Mouse (Mus musculus): ENCODE results near the gene Acbd5. TPM values are rescaled to one million over a fixed set of nuclear protein-coding genes. Genes with fewer than 3 reads are reported as not detected.

Acbd5 gene
- 19.7 and 26.0 TPM in 2 replicates for polyA plus RNA-seq (2014; fragmentation: Nextera tagmentation; extraction: Ambion mirVana)

GRCm38 (mm10) chr2:23067552-23068369 is at the start of gene Acbd5:
Gene Acbd5, plus strand, starts transcription at chr2:23068167.
- WGBS, result 2% methylated on average over 34 of the region's 34 CpGs

GRCm38 (mm10) chr2:23019170-23019569 is 48.8 kb upstream of the Acbd5 start:
- Histone ChIP-seq H3K9ac (ENCODE audit: low read depth, low read length) (no peak overlapping the region), H3K27me3 (ENCODE audit: control insufficient read depth, insufficient read depth, low read length) (no peaks in the 10 kb centered on the region), H3K27ac (ENCODE audit: low read depth, low read length) (no peak overlapping the region), H3K4me2 (replicated peaks; ENCODE audit: low read depth, low read length) (no peak overlapping the region), H3K36me3 (ENCODE audit: control insufficient read depth, insufficient read depth, low read length) (no peaks in the 10 kb centered on the region), H3K4me1 (ENCODE audit: control insufficient read depth, insufficient read depth, low read length) (peaks cover 7% of the 10 kb centered on the region), H3K9me3 (ENCODE audit: control insufficient read depth, low read length) (no peaks in the 10 kb centered on the region), H3K4me3 (ENCODE audit: low read length) (no peak overlapping the region)
- 89% methylated on average over 2 of the region's 2 CpGs for WGBS
- no peak for ATAC-seq (ENCODE audit: low FRiP score, low TSS enrichment)

More at GRCm38 (mm10) chr2:23067552-23068369, at the start of gene Acbd5:
- Histone ChIP-seq H3K27ac (ENCODE audit: low read depth, low read length) (peak within 1 kb of the TSS; percentile 96), H3K4me1 (ENCODE audit: control insufficient read depth, insufficient read depth, low read length) (0 out of 2 replicates have a peak, but pooled peaks cover 2% of the 10 kb centered on the region), H3K9me3 (ENCODE audit: control insufficient read depth, low read length) (no peaks in the 10 kb centered on the region), H3K4me3 (ENCODE audit: low read length) (peak within 1 kb of the TSS; percentile 73), H3K4me2 (replicated peaks; ENCODE audit: low read depth, low read length) (peak within 1 kb of the TSS; percentile 97), H3K36me3 (ENCODE audit: control insufficient read depth, insufficient read depth, low read length) (0 out of 2 replicates have a peak, but pooled peaks cover 3% of the 10 kb centered on the region), H3K27me3 (ENCODE audit: control insufficient read depth, insufficient read depth, low read length) (no peaks in the 10 kb centered on the region), H3K9ac (ENCODE audit: low read depth, low read length) (peak within 1 kb of the TSS; percentile 83)
- peak; percentile 96 for ATAC-seq (ENCODE audit: low FRiP score, low TSS enrichment)

- no peak for ATAC-seq (ENCODE audit: low FRiP score, low TSS enrichment)
- H3K9ac ChIP-seq (ENCODE audit: low read depth, low read length), result no peak overlapping the region
- no peaks in the 10 kb centered on the region for H3K4me1 ChIP-seq (ENCODE audit: control insufficient read depth, insufficient read depth, low read length)
- H3K4me2 ChIP-seq (replicated peaks; ENCODE audit: low read depth, low read length), result no peak overlapping the region
- no peak overlapping the region for H3K4me3 ChIP-seq (ENCODE audit: low read length)
- no peaks in the 10 kb centered on the region for H3K36me3 ChIP-seq (ENCODE audit: control insufficient read depth, insufficient read depth, low read length)
- no peak overlapping the region for H3K27ac ChIP-seq (ENCODE audit: low read depth, low read length)
- H3K9me3 ChIP-seq (ENCODE audit: control insufficient read depth, low read length), result no peaks in the 10 kb centered on the region
- 92% methylated on average over 4 of the region's 4 CpGs for WGBS
- H3K27me3 ChIP-seq (ENCODE audit: control insufficient read depth, insufficient read depth, low read length), result no peaks in the 10 kb centered on the region
Observed at GRCm38 (mm10) chr2:23021320-23021719, 46.6 kb upstream of the Acbd5 start.

GRCm38 (mm10) chr2:23021721-23022120 is 46.2 kb upstream of the Acbd5 start:
- Histone ChIP-seq H3K4me2 (replicated peaks; ENCODE audit: low read depth, low read length) (no peak overlapping the region), H3K9me3 (ENCODE audit: control insufficient read depth, low read length) (no peaks in the 10 kb centered on the region), H3K36me3 (ENCODE audit: control insufficient read depth, insufficient read depth, low read length) (no peaks in the 10 kb centered on the region), H3K27me3 (ENCODE audit: control insufficient read depth, insufficient read depth, low read length) (no peaks in the 10 kb centered on the region), H3K27ac (ENCODE audit: low read depth, low read length) (no peak overlapping the region), H3K4me1 (ENCODE audit: control insufficient read depth, insufficient read depth, low read length) (no peaks in the 10 kb centered on the region), H3K4me3 (ENCODE audit: low read length) (no peak overlapping the region), H3K9ac (ENCODE audit: low read depth, low read length) (no peak overlapping the region)
- no peak for ATAC-seq (ENCODE audit: low FRiP score, low TSS enrichment)
- WGBS, result 57% methylated on average over 4 of the region's 4 CpGs

GRCm38 (mm10) chr2:23023023-23023422 is 44.9 kb upstream of the Acbd5 start:
- no peak overlapping the region for H3K4me2 ChIP-seq (replicated peaks; ENCODE audit: low read depth, low read length)
- no peaks in the 10 kb centered on the region for H3K36me3 ChIP-seq (ENCODE audit: control insufficient read depth, insufficient read depth, low read length)
- H3K9ac ChIP-seq (ENCODE audit: low read depth, low read length), result no peak overlapping the region
- WGBS, result 89% methylated on average over 3 of the region's 3 CpGs
- no peak overlapping the region for H3K4me3 ChIP-seq (ENCODE audit: low read length)
- H3K27ac ChIP-seq (ENCODE audit: low read depth, low read length), result no peak overlapping the region
- no peaks in the 10 kb centered on the region for H3K9me3 ChIP-seq (ENCODE audit: control insufficient read depth, low read length)
- no peak for ATAC-seq (ENCODE audit: low FRiP score, low TSS enrichment)
- no peaks in the 10 kb centered on the region for H3K27me3 ChIP-seq (ENCODE audit: control insufficient read depth, insufficient read depth, low read length)
- no peaks in the 10 kb centered on the region for H3K4me1 ChIP-seq (ENCODE audit: control insufficient read depth, insufficient read depth, low read length)

- Histone ChIP-seq H3K9me3 (ENCODE audit: control insufficient read depth, low read length) (no peaks in the 10 kb centered on the region), H3K9ac (ENCODE audit: low read depth, low read length) (no peak overlapping the region), H3K4me2 (replicated peaks; ENCODE audit: low read depth, low read length) (no peak overlapping the region), H3K27ac (ENCODE audit: low read depth, low read length) (no peak overlapping the region), H3K36me3 (ENCODE audit: control insufficient read depth, insufficient read depth, low read length) (no peaks in the 10 kb centered on the region), H3K4me1 (ENCODE audit: control insufficient read depth, insufficient read depth, low read length) (no peaks in the 10 kb centered on the region), H3K27me3 (ENCODE audit: control insufficient read depth, insufficient read depth, low read length) (no peaks in the 10 kb centered on the region), H3K4me3 (ENCODE audit: low read length) (no peak overlapping the region)
- WGBS, result 83% methylated on average over 4 of the region's 4 CpGs
- no peak for ATAC-seq (ENCODE audit: low FRiP score, low TSS enrichment)
Observed at GRCm38 (mm10) chr2:23023714-23024282, 44.2 kb upstream of the Acbd5 start.

- 89% methylated on average over 1 of the region's 1 CpGs for WGBS
- H3K9me3 ChIP-seq (ENCODE audit: control insufficient read depth, low read length), result no peaks in the 10 kb centered on the region
- 0 out of 2 replicates have a peak, but pooled peaks have one; percentile 39 for ATAC-seq (ENCODE audit: low FRiP score, low TSS enrichment)
- H3K9ac ChIP-seq (ENCODE audit: low read depth, low read length), result no peak overlapping the region
- no peak overlapping the region for H3K4me2 ChIP-seq (replicated peaks; ENCODE audit: low read depth, low read length)
- H3K27me3 ChIP-seq (ENCODE audit: control insufficient read depth, insufficient read depth, low read length), result no peaks in the 10 kb centered on the region
- no peak overlapping the region for H3K4me3 ChIP-seq (ENCODE audit: low read length)
- H3K27ac ChIP-seq (ENCODE audit: low read depth, low read length), result no peak overlapping the region
- H3K36me3 ChIP-seq (ENCODE audit: control insufficient read depth, insufficient read depth, low read length), result 0 out of 2 replicates have a peak, but pooled peaks cover 3% of the 10 kb centered on the region
- H3K4me1 ChIP-seq (ENCODE audit: control insufficient read depth, insufficient read depth, low read length), result no peaks in the 10 kb centered on the region
Observed at GRCm38 (mm10) chr2:23026379-23026778, 41.6 kb upstream of the Acbd5 start.

- Histone ChIP-seq H3K9me3 (ENCODE audit: control insufficient read depth, low read length) (no peaks in the 10 kb centered on the region), H3K27ac (ENCODE audit: low read depth, low read length) (no peak overlapping the region), H3K36me3 (ENCODE audit: control insufficient read depth, insufficient read depth, low read length) (0 out of 2 replicates have a peak, but pooled peaks cover 3% of the 10 kb centered on the region), H3K4me2 (replicated peaks; ENCODE audit: low read depth, low read length) (no peak overlapping the region), H3K4me3 (ENCODE audit: low read length) (no peak overlapping the region), H3K27me3 (ENCODE audit: control insufficient read depth, insufficient read depth, low read length) (no peaks in the 10 kb centered on the region), H3K4me1 (ENCODE audit: control insufficient read depth, insufficient read depth, low read length) (no peaks in the 10 kb centered on the region), H3K9ac (ENCODE audit: low read depth, low read length) (no peak overlapping the region)
- no peak for ATAC-seq (ENCODE audit: low FRiP score, low TSS enrichment)
- 92% methylated on average over 4 of the region's 4 CpGs for WGBS
Observed at GRCm38 (mm10) chr2:23028826-23029225, 39.1 kb upstream of the Acbd5 start.

GRCm38 (mm10) chr2:23030631-23031030 is 37.3 kb upstream of the Acbd5 start:
- H3K9me3 ChIP-seq (ENCODE audit: control insufficient read depth, low read length), result no peaks in the 10 kb centered on the region
- H3K4me3 ChIP-seq (ENCODE audit: low read length), result no peak overlapping the region
- WGBS, result 83% methylated on average over 4 of the region's 4 CpGs
- no peak overlapping the region for H3K4me2 ChIP-seq (replicated peaks; ENCODE audit: low read depth, low read length)
- H3K4me1 ChIP-seq (ENCODE audit: control insufficient read depth, insufficient read depth, low read length), result no peaks in the 10 kb centered on the region
- H3K36me3 ChIP-seq (ENCODE audit: control insufficient read depth, insufficient read depth, low read length), result 0 out of 2 replicates have a peak, but pooled peaks cover 3% of the 10 kb centered on the region
- H3K27ac ChIP-seq (ENCODE audit: low read depth, low read length), result no peak overlapping the region
- H3K9ac ChIP-seq (ENCODE audit: low read depth, low read length), result no peak overlapping the region
- no peaks in the 10 kb centered on the region for H3K27me3 ChIP-seq (ENCODE audit: control insufficient read depth, insufficient read depth, low read length)
- no peak for ATAC-seq (ENCODE audit: low FRiP score, low TSS enrichment)
